Mouse (Mus musculus) kidney, embryonic 16.5 days (tissue): ENCODE results near the gene Cdk8. TPM values are rescaled to one million over a fixed set of nuclear protein-coding genes. Genes with fewer than 3 reads are reported as not detected.

ENCODE experiments used
- ATAC-seq: fragments of 200-750 bp; cut with Nextera tagmentation; 2 replicates; pipeline ENCODE4 v1.8.0; 2017; ENCODE audit warnings: moderate TSS enrichment; ENCODE audit not compliant: low FRiP score, low TSS enrichment
- H3K27ac ChIP-seq: fragments of 300-500 bp; sonication (generic); 2 replicates; pipeline ENCODE4 v1.5.1; 2014; ENCODE audit warnings: low read length
- H3K27me3 ChIP-seq: fragments of 300-500 bp; sonication (generic); 2 replicates; pipeline ENCODE4 v1.6.1; 2014; ENCODE audit warnings: low read length, control low read depth, mixed read lengths; ENCODE audit not compliant: insufficient read depth
- H3K36me3 ChIP-seq: fragments of 300-500 bp; sonication (generic); 2 replicates; pipeline ENCODE4 v1.6.1; 2014; ENCODE audit warnings: low read length, control low read depth, mixed read lengths; ENCODE audit not compliant: insufficient read depth
- H3K4me1 ChIP-seq: fragments of 300-500 bp; sonication (generic); 2 replicates; pipeline ENCODE4 v1.6.1; 2014; ENCODE audit warnings: low read length, control low read depth, mixed read lengths; ENCODE audit not compliant: insufficient read depth
- H3K4me2 ChIP-seq: fragments of 300-500 bp; sonication (generic); replicated peaks from 2 replicates; pipeline ENCODE4 v1.6.1; 2014; ENCODE audit warnings: low read depth, low read length
- H3K4me3 ChIP-seq: fragments of 300-500 bp; sonication (generic); 2 replicates; pipeline ENCODE4 v1.5.1; 2014; ENCODE audit warnings: mild to moderate bottlenecking, low read length
- H3K9ac ChIP-seq: fragments of 300-500 bp; sonication (generic); replicated peaks from 2 replicates; pipeline ENCODE4 v1.6.1; 2014; ENCODE audit warnings: low read length
- H3K9me3 ChIP-seq: fragments of 300-500 bp; sonication (generic); 2 replicates; pipeline ENCODE4 v1.6.1; 2016; ENCODE audit warnings: low read length, control low read depth
- WGBS: fragments of 180-500 bp; shearing (Covaris S2); extraction: QIAGEN DNeasy Blood & Tissue Kit; methylation state at CpG from one replicate; pipeline ENCODE4 v1.1.7; 2014; 5-methylcytosine and 5-hydroxymethylcytosine counted together
- polyA plus RNA-seq: library from polyadenylated mRNA; unstranded; fragments of >200 nt; fragmentation: Nextera tagmentation; extraction: Ambion mirVana; gene quantifications from 2 replicates; pipeline ENCODE4 v1.2.1, GENCODE M21; 2015

The Cdk8 gene
- polyA plus RNA-seq, 1 experiment from 2014 or later = 11.4 TPM

DNA sequence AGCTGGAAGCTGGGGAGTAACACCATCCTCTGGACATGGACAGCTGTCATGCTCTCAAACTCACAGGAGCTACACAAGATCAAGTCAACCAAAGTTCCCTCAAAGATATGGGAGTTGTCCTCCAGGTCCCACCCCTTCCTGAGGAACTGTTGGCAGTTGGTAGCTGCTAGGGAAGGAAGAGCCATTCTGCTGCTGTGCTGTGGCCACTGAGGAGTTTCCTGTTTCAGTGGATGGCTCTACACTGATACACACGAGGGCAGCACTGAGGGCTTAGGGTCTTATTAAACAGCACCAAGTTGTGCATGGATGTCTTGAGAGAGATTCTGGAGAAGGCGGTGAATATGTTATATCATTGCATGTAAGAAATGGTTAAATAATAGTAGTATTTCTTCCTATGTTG, 31.5 kb upstream of the Cdk8 start:
- H3K4me3 ChIP-seq = no peak overlapping the region
- H3K4me1 ChIP-seq = peaks cover 2% of the 10 kb centered on the region; the same call in 1 of the 2 replicates
- 0 out of 2 replicates have a peak, but pooled peaks cover 3% of the 10 kb centered on the region for H3K9me3 ChIP-seq
- 73% methylated on average over 2 of the region's 2 CpGs for WGBS
- 0 out of 2 replicates have a peak overlapping the region, but pooled peaks have one; percentile 53 for H3K27ac ChIP-seq
- no peaks in the 10 kb centered on the region for H3K27me3 ChIP-seq
- H3K4me2 ChIP-seq = no peak overlapping the region
- no peak overlapping the region for H3K9ac ChIP-seq
- ATAC-seq = peak; percentile 27; the same call in 1 of the 2 replicates
- H3K36me3 ChIP-seq = peaks cover 29% of the 10 kb centered on the region

DNA sequence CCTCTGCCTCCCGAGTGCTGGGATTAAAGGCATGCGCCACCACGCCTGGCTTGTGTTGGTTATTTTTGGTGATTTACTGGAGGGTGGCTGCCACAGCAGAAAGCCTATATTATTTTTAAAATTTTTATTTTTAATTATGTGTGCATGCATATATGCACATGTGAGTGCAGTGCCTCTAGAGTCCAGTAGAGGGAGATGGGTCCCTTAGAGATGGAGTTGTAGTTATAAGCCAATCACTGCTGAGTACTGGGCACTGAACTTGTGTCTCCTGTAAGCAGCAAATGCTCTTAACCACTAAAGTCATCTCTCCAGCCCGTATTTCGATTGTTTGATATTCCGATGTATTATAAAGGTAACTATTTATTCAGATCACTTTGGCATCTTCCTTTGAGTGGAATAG, 30.4 kb upstream of the Cdk8 start:
- H3K4me1 ChIP-seq = peaks cover 10% of the 10 kb centered on the region
- H3K4me2 ChIP-seq = no peak overlapping the region
- ATAC-seq = no peak
- 92% methylated on average over 6 of the region's 6 CpGs for WGBS
- no peaks in the 10 kb centered on the region for H3K27me3 ChIP-seq
- peaks cover 38% of the 10 kb centered on the region for H3K36me3 ChIP-seq
- H3K27ac ChIP-seq = no peak overlapping the region
- H3K9ac ChIP-seq = no peak overlapping the region
- no peak overlapping the region for H3K4me3 ChIP-seq
- 0 out of 2 replicates have a peak, but pooled peaks cover 3% of the 10 kb centered on the region for H3K9me3 ChIP-seq

DNA sequence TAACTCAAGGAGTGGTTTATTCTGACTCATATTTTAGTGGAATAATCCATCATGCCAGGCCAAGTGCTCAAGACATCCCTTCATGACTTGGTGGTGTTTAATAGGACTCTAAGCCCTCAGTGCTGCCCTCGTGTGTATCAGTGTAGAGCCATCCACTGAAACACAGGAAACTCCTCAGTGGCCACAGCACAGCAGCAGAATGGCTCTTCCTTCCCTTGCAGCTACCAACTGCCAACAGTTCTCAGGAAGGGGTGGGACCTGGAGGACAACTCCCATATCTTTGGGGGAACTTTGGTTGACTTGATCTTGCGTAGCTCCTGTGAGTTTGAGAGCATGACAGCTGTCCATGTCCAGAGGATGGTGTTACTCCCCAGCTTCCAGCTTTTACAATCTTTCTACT, 27.1 kb upstream of the Cdk8 start:
- Histone ChIP-seq H3K4me1 (peaks cover 19% of the 10 kb centered on the region), H3K4me2 (no peak overlapping the region), H3K9ac (no peak overlapping the region), H3K4me3 (no peak overlapping the region), H3K27me3 (no peaks in the 10 kb centered on the region), H3K9me3 (0 out of 2 replicates have a peak, but pooled peaks cover 3% of the 10 kb centered on the region), H3K36me3 (peaks cover 67% of the 10 kb centered on the region), H3K27ac (no peak overlapping the region)
- no peak for ATAC-seq
- WGBS = 84% methylated on average over 2 of the region's 2 CpGs

- Histone ChIP-seq H3K9me3 (0 out of 2 replicates have a peak, but pooled peaks cover 2% of the 10 kb centered on the region), H3K4me1 (peaks cover 19% of the 10 kb centered on the region), H3K4me2 (no peak overlapping the region), H3K4me3 (no peak overlapping the region), H3K36me3 (peaks cover 78% of the 10 kb centered on the region), H3K9ac (no peak overlapping the region), H3K27me3 (no peaks in the 10 kb centered on the region), H3K27ac (peak overlapping the region; percentile 93)
- 46% methylated on average over 5 of the region's 5 CpGs for WGBS
- ATAC-seq = peak; percentile 99
Measured at GRCm38 (mm10) chr5:146205537-146205936, 25.5 kb upstream of the Cdk8 start.

DNA sequence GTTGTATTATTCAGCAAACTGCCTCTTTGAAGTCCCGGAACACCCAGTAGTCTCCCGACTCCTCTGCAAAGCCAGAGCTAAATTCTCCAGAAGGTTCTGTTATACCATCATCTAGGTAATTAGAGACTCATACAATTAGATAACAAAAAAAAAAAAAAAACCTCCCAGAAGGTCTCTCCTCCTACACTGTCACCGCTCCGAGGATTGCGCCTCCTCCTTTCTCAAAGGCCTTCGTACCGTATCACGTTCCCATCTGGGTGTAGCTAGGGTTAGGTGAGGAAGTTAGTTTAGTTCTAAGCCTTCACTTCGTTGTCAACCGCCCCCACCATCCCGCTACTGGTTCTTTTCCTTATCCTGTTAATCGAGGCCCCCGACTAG, 10.5 kb upstream of the Cdk8 start:
- H3K27me3 ChIP-seq = no peaks in the 10 kb centered on the region
- peak overlapping the region; percentile 61 for H3K4me2 ChIP-seq
- H3K27ac ChIP-seq = peak overlapping the region; percentile 99
- no peaks in the 10 kb centered on the region for H3K9me3 ChIP-seq
- peaks cover 33% of the 10 kb centered on the region for H3K36me3 ChIP-seq
- peaks cover 15% of the 10 kb centered on the region for H3K4me1 ChIP-seq
- peak; percentile 82 for ATAC-seq
- WGBS = 5% methylated on average over 13 of the region's 13 CpGs
- peak overlapping the region; percentile 86 for H3K4me3 ChIP-seq
- H3K9ac ChIP-seq = peak overlapping the region; percentile 93

DNA sequence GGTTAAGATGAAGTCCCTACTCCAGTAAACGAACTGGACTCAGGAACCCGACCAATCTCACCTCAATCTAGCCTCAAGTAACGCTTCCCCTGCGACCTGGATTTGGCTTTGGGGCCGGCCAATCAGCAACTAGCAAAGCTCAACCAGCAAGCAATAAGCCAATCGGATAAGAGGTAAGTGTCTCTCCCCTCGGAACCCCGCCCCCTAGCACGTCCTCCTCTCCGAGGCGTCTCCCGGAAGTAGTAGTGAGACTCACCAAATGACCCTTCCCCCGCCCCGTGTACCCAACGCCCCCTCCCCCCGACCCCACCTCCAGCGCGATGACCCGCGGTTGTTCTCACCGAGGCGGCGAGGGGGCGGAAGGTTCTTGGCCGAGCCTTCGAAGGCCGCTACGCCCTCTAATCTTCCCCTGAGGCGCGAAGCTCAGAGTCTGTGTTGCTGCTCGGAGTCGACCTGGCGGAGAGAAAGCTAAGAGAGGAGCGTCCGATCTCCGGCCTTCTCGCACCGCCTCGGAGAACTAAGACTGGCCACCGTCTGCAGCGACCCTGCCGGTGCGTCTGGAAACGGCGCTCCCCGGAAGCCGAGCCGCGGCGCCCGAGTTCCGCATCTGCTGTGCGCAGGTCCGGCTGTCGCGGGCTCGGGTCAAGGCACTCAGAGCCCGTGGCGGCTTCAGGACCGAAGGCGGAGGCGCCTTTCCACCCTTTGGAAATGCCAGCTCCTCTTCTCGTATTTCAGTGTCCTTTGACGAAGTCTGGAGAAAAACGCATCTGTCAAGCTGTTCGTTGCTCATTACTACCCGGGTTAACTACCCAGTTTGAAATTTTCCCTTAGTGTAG, 9.9 kb upstream of the Cdk8 start, which contains the start of gene Rnf6:
Gene Rnf6, minus strand, starts transcription at position 677 of the 836 bp plus-strand sequence.
- H3K27ac ChIP-seq = peak within 1 kb of the TSS; percentile 99
- H3K9me3 ChIP-seq = no peaks in the 10 kb centered on the region
- no peaks in the 10 kb centered on the region for H3K27me3 ChIP-seq
- WGBS = under 1% methylated on average over 57 of the region's 67 CpGs
- H3K36me3 ChIP-seq = peaks cover 27% of the 10 kb centered on the region
- ATAC-seq = peak; percentile 100
- peak within 1 kb of the TSS; percentile 86 for H3K4me3 ChIP-seq
- H3K4me2 ChIP-seq = peak within 1 kb of the TSS; percentile 61
- peaks cover 15% of the 10 kb centered on the region for H3K4me1 ChIP-seq
- H3K9ac ChIP-seq = peak within 1 kb of the TSS; percentile 93

DNA sequence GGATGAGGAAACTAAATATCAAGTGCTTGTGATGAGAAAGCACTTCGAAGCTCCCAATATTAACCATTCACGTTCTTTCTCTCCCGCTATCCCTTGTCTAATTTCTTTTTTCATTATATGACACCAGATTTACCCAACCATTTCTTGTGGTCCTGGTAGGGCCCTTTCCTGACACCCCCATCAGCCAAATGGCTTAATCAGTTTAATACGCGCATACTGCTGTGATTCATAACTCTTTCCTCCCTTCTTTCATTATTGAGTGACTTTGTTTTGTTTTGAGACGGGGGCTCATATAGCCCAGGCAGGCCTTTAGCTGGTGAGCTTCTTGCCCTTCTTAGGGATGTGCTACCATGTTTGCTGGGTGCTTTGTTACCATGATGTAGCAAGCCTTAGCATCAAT, 9.3 kb upstream of the Cdk8 start:
- Histone ChIP-seq H3K4me2 (peak overlapping the region; percentile 61), H3K27ac (peak overlapping the region; percentile 99), H3K4me1 (peaks cover 15% of the 10 kb centered on the region), H3K4me3 (peak overlapping the region; percentile 86), H3K9me3 (no peaks in the 10 kb centered on the region), H3K36me3 (peaks cover 21% of the 10 kb centered on the region), H3K27me3 (no peaks in the 10 kb centered on the region), H3K9ac (peak overlapping the region; percentile 93)
- 19% methylated on average over 6 of the region's 6 CpGs for WGBS
- ATAC-seq = no peak

GRCm38 (mm10) chr5:146223786-146224185, 7.2 kb upstream of the Cdk8 start:
- H3K4me2 ChIP-seq = no peak overlapping the region
- peaks cover 6% of the 10 kb centered on the region; the same call in 1 of the 2 replicates for H3K36me3 ChIP-seq
- 87% methylated on average over 5 of the region's 5 CpGs for WGBS
- H3K4me1 ChIP-seq = peaks cover 15% of the 10 kb centered on the region
- H3K27me3 ChIP-seq = no peaks in the 10 kb centered on the region
- no peak overlapping the region for H3K4me3 ChIP-seq
- H3K9ac ChIP-seq = no peak overlapping the region
- H3K27ac ChIP-seq = no peak overlapping the region
- H3K9me3 ChIP-seq = no peaks in the 10 kb centered on the region
- ATAC-seq = no peak

DNA sequence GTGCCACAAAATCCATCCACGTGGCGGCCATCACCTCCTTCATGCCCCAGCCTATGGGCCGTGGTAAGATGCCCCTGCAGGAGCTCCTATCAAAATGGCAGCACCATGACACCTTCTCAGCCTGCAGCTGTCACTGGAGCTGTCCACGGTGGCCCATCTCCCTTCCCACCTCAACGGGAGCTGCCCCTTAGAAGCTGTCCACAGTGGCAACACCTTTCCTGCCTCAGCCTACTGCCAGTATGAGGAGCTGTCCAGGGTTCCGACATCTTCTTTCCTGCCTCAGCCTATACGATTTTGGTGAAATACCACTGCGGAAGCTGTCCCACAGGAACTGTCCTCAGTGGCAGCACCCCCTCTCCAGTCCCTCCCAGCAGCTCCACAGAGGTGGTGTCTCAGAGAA, 3.5 kb upstream of the Cdk8 start:
- H3K9me3 ChIP-seq = no peaks in the 10 kb centered on the region
- H3K27ac ChIP-seq = no peak overlapping the region
- no peak for ATAC-seq
- no peak overlapping the region for H3K4me2 ChIP-seq
- H3K27me3 ChIP-seq = no peaks in the 10 kb centered on the region
- WGBS = 89% methylated on average over 8 of the region's 8 CpGs
- H3K4me3 ChIP-seq = no peak overlapping the region
- no peaks in the 10 kb centered on the region for H3K36me3 ChIP-seq
- peaks cover 10% of the 10 kb centered on the region for H3K4me1 ChIP-seq
- no peak overlapping the region for H3K9ac ChIP-seq
